Mouse (Mus musculus) embryonic facial prominence, embryonic 12.5 days (tissue): Measurements from ENCODE around the gene Cyb5d2. TPM values are rescaled to one million over a fixed set of nuclear protein-coding genes. Genes with fewer than 3 reads are reported as not detected.
"Not testable (repeated sequence)": the region's sequence is repeated elsewhere in the genome, so short reads cannot be mapped to it uniquely, and the experiment has no call there.

Source experiments
- ATAC-seq: fragments of 200-750 bp; cut with Nextera tagmentation; 2 replicates; pipeline ENCODE4 v1.8.0; 2017; ENCODE audit not compliant: insufficient number of reproducible peaks, insufficient read depth, low FRiP score, low TSS enrichment
- H3K27ac ChIP-seq: fragments of 300-500 bp; sonication (generic); 2 replicates; pipeline ENCODE4 v1.5.1; 2016; ENCODE audit warnings: mild to moderate bottlenecking
- H3K27me3 ChIP-seq: fragments of 300-500 bp; sonication (generic); 2 replicates; pipeline ENCODE4 v1.6.1; 2016; ENCODE audit warnings: mild to moderate bottlenecking, moderate library complexity
- H3K36me3 ChIP-seq: fragments of 300-500 bp; sonication (generic); 2 replicates; pipeline ENCODE4 v1.6.1; 2016; ENCODE audit warnings: mild to moderate bottlenecking
- H3K4me1 ChIP-seq: fragments of 300-500 bp; sonication (generic); 2 replicates; pipeline ENCODE4 v1.6.1; 2016
- H3K4me2 ChIP-seq: fragments of 300-500 bp; sonication (generic); replicated peaks from 2 replicates; pipeline ENCODE4 v1.6.1; 2016; ENCODE audit warnings: mild to moderate bottlenecking, moderate library complexity
- H3K4me3 ChIP-seq: fragments of 300-500 bp; sonication (generic); 2 replicates; pipeline ENCODE4 v1.5.1; 2016; ENCODE audit warnings: mild to moderate bottlenecking
- H3K9ac ChIP-seq: fragments of 300-500 bp; sonication (generic); 2 replicates; pipeline ENCODE4 v1.6.1; 2016; ENCODE audit warnings: mild to moderate bottlenecking, moderate library complexity
- H3K9me3 ChIP-seq: fragments of 300-500 bp; sonication (generic); 2 replicates; pipeline ENCODE4 v1.6.1; 2016; ENCODE audit warnings: mild to moderate bottlenecking, moderate library complexity
- WGBS: fragments of 180-500 bp; shearing (Covaris S2); methylation state at CpG from one replicate; pipeline ENCODE4 v1.1.7; 2016; 5-methylcytosine and 5-hydroxymethylcytosine counted together
- polyA plus RNA-seq: library from polyadenylated mRNA; unstranded; fragments of >200 nt; fragmentation: Nextera tagmentation; extraction: Ambion mirVana; gene quantifications from 2 replicates; pipeline ENCODE4 v1.2.1, GENCODE M21; 2016

Gene Cyb5d2
- polyA plus RNA-seq, 1 experiment from 2014 or later = 5.2 TPM

DNA sequence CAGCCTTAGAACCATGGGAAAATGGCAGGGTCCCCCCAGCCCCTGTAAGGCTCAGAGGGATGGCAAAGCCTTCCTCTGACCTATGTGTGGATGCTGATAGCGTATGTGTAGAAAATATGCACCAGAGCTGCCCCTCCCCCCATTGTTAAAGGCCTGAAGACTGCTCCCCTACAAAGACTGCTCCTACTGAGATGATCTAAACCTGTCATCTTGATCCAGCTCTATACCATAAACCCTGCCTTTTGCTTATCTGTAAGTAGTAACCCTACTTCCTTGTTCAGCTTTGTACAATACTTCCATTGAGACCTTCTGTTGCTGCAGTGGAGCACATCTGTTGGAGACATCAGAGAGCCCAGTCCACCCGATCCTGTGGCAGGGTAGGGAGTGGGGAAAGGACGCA lies 9.3 kb upstream of the Cyb5d2 start:
- WGBS = 84% methylated on average over 3 of the region's 3 CpGs
- Histone ChIP-seq H3K9me3 (no peaks in the 10 kb centered on the region), H3K27me3 (no peaks in the 10 kb centered on the region), H3K36me3 (no peaks in the 10 kb centered on the region), H3K27ac (no peak overlapping the region), H3K9ac (no peak overlapping the region), H3K4me2 (no peak overlapping the region), H3K4me1 (no peaks in the 10 kb centered on the region), H3K4me3 (no peak overlapping the region)
- no peak for ATAC-seq

- Histone ChIP-seq H3K27me3 (no peaks in the 10 kb centered on the region), H3K4me3 (no peak overlapping the region), H3K9ac (no peak overlapping the region), H3K36me3 (no peaks in the 10 kb centered on the region), H3K9me3 (no peaks in the 10 kb centered on the region), H3K4me1 (no peaks in the 10 kb centered on the region), H3K27ac (no peak overlapping the region), H3K4me2 (no peak overlapping the region)
- no peak for ATAC-seq
These were observed 8.6 kb upstream of the Cyb5d2 start for GRCm38 (mm10) chr11:72804586-72804985.

DNA sequence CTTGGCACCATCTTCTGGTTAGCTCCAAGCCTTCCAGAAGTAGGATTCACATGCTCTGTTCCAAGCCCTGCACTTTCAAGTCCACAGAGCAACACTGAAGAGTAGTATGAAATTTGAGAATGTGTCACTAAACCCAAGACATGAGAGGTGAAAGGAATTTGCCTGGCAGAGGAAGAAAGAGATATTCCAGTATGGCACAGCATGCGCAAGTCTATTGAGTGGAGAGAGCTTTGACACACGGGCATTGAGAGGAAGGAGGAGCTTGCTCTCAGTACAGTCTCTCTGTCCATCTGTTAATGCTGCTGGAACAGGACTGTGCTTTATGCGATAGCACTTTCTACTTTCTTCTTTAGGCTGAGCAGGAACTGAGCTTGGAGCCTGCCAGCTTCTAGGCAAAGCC lies 7.1 kb upstream of the Cyb5d2 start:
- no peaks in the 10 kb centered on the region for H3K9me3 ChIP-seq
- no peak overlapping the region for H3K9ac ChIP-seq
- H3K4me1 ChIP-seq = no peaks in the 10 kb centered on the region
- no peaks in the 10 kb centered on the region for H3K27me3 ChIP-seq
- H3K36me3 ChIP-seq = no peaks in the 10 kb centered on the region
- no peak overlapping the region for H3K4me2 ChIP-seq
- 79% methylated on average over 3 of the region's 3 CpGs for WGBS
- H3K27ac ChIP-seq = no peak overlapping the region
- ATAC-seq = no peak
- H3K4me3 ChIP-seq = no peak overlapping the region

- H3K9ac ChIP-seq = no peak overlapping the region
- H3K4me1 ChIP-seq = no peaks in the 10 kb centered on the region
- H3K4me3 ChIP-seq = no peak overlapping the region
- no peaks in the 10 kb centered on the region for H3K36me3 ChIP-seq
- no peaks in the 10 kb centered on the region for H3K27me3 ChIP-seq
- no peak overlapping the region for H3K27ac ChIP-seq
- no peaks in the 10 kb centered on the region for H3K9me3 ChIP-seq
- H3K4me2 ChIP-seq = no peak overlapping the region
- no peak for ATAC-seq
These were observed 5.2 kb upstream of the Cyb5d2 start for GRCm38 (mm10) chr11:72801182-72801581.

- H3K4me1 ChIP-seq = no peaks in the 10 kb centered on the region
These were observed 2.2 kb upstream of the Cyb5d2 start for GRCm38 (mm10) chr11:72798112-72798511.

DNA sequence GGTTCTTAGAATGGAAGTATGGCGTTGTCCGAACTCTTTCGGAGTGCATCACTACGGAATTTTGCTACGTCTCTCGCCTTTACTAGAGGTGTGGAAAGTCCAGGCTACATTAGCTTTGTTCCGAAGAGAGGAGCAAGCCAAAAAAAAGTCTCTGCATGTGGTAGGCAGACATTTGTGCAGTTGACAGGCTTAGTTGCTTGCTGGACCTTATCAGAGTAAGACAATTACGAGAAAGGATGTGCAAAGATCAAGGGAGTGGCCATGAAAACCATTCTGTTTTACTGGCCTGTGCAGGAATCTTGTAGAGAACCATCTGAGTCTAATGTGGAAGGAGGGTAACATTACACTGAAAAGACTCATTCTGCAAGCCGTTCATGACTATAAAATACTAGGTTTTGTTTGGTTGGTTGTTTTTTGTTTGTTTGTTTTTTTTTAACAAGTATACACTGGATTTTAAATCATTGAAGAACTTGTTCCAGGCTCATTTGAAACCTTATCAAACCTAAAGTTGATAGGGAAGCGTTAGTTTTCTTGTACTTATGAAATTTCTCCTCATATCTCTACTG lies 914 bp upstream of the Cyb5d2 start:
- Histone ChIP-seq H3K4me3 (peak overlapping the region; percentile 91), H3K27me3 (no peaks in the 10 kb centered on the region), H3K9ac (peak overlapping the region; percentile 88), H3K36me3 (no peaks in the 10 kb centered on the region), H3K9me3 (no peaks in the 10 kb centered on the region), H3K4me1 (no peaks in the 10 kb centered on the region), H3K4me2 (peak overlapping the region; percentile 89), H3K27ac (no peak overlapping the region)
- WGBS = 19% methylated on average over 10 of the region's 10 CpGs
- no peak for ATAC-seq

More at GRCm38 (mm10) chr11:72798112-72798511, 2.2 kb upstream of the Cyb5d2 start:
- H3K4me3 ChIP-seq = no peak overlapping the region
- no peaks in the 10 kb centered on the region for H3K27me3 ChIP-seq
- no peaks in the 10 kb centered on the region for H3K9me3 ChIP-seq
- no peak overlapping the region for H3K27ac ChIP-seq
- H3K36me3 ChIP-seq = no peaks in the 10 kb centered on the region
- ATAC-seq = no peak
- no peak overlapping the region for H3K4me2 ChIP-seq
- no peak overlapping the region for H3K9ac ChIP-seq

GRCm38 (mm10) chr11:72796296-72796687 lies 350 bp upstream of the Cyb5d2 start:
- H3K9me3 ChIP-seq = no peaks in the 10 kb centered on the region
- H3K4me1 ChIP-seq = no peaks in the 10 kb centered on the region
- ATAC-seq = peak; percentile 55
- no peaks in the 10 kb centered on the region for H3K36me3 ChIP-seq
- WGBS = under 1% methylated on average over 42 of the region's 42 CpGs
- no peaks in the 10 kb centered on the region for H3K27me3 ChIP-seq
- H3K27ac ChIP-seq = 0 out of 2 replicates have a peak overlapping the region, but pooled peaks have one; percentile 76
- peak overlapping the region; percentile 88 for H3K9ac ChIP-seq
- H3K4me3 ChIP-seq = peak overlapping the region; percentile 91
- H3K4me2 ChIP-seq = peak overlapping the region; percentile 89

DNA sequence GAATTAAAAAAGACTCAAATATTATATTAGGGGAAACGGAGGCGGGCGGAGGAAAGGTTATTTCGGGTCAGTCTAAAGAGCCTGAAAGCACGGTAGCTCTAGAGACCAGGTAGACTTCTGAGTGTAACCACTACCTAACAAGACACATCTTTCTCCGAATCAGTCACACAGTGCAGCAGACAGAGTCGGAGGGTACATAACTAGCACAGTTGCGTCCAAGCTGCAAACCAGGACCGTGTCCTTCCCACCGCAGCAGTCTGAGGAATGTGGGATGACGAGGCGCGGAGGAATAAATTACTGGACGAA lies 840 bp downstream of the Cyb5d2 start:
- Histone ChIP-seq H3K4me3 (peak overlapping the region; percentile 91), H3K4me2 (peak overlapping the region; percentile 89), H3K27me3 (no peaks in the 10 kb centered on the region), H3K9me3 (no peaks in the 10 kb centered on the region), H3K36me3 (no peaks in the 10 kb centered on the region), H3K9ac (peak overlapping the region; percentile 88), H3K4me1 (no peaks in the 10 kb centered on the region), H3K27ac (peak overlapping the region; percentile 76)
- WGBS = 18% methylated on average over 14 of the region's 14 CpGs
- ATAC-seq = no peak

DNA sequence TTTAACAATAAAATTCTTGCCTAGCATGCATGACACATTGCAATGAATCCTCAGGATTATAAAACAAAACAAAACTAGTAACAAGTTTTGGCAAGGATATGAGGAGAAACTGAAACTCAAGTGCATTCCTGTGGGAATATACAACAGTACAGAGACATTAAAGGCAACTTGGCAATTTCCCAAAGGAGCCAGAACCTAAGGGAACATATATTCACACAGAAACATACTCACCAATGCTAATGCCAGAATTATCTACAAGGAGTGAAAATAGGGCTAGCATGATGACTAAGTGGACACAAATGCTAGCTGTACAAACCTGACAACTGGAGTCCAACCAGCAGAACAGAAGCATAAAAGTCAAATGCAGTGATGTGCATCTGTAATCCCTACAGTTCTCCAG lies 3.9 kb downstream of the Cyb5d2 start:
- Histone ChIP-seq H3K4me3 (no peak overlapping the region), H3K9ac (no peak overlapping the region), H3K36me3 (no peaks in the 10 kb centered on the region), H3K4me1 (no peaks in the 10 kb centered on the region), H3K27ac (no peak overlapping the region), H3K9me3 (no peaks in the 10 kb centered on the region), H3K27me3 (no peaks in the 10 kb centered on the region), H3K4me2 (no peak overlapping the region)
- ATAC-seq = no peak

- no peak overlapping the region for H3K4me3 ChIP-seq
- no peaks in the 10 kb centered on the region for H3K4me1 ChIP-seq
- H3K27ac ChIP-seq = no peak overlapping the region
- no peak overlapping the region for H3K4me2 ChIP-seq
- H3K36me3 ChIP-seq = no peaks in the 10 kb centered on the region
- WGBS = 82% methylated on average over 3 of the region's 3 CpGs
- H3K9ac ChIP-seq = no peak overlapping the region
- no peak for ATAC-seq
- H3K9me3 ChIP-seq = no peaks in the 10 kb centered on the region
- no peaks in the 10 kb centered on the region for H3K27me3 ChIP-seq
These were observed 13.4 kb downstream of the Cyb5d2 start for GRCm38 (mm10) chr11:72782503-72782902.

DNA sequence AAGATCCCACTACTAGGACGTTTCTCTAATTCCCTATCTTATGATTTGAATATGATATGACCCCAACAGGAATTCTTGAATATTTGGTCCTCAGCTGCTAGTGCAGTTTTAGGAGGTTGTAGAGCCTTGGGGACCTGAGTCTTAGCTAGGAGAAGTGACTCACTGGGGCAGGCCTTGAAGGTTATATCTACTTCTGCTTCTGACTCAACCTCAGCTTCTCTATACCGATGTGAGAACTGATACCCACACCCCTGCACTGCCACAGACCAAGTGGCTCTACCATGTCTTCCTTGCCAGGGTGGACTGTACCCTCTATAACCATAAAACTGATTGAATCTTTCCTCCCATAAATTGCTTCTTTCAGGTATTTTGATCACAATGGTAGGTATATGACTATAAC lies 13.8 kb downstream of the Cyb5d2 start:
- no peak for ATAC-seq
- no peaks in the 10 kb centered on the region for H3K27me3 ChIP-seq
- H3K4me2 ChIP-seq = no peak overlapping the region

DNA sequence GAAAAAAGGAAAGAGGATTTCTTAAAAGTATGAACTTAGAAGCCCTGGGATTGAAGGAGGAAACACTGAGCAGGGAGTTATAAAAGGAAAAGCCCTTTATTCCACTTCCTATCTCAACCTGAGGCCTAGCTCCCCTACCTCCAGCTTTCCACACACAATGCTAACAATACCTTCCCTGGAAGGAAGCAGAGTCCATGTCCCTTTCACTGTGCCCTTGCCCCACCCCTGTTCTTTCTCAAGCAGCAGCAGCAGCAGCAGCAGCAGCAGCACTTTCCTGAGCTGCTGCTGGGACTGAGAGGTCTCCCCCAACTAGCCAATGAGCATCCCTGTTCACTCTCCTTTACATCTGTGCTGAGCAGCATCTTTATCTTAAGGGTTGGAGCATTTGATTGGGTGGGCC lies 17.0 kb downstream of the Cyb5d2 start:
- Histone ChIP-seq H3K27ac (no peak overlapping the region), H3K36me3 (no peaks in the 10 kb centered on the region; the same call in 1 of the 2 replicates), H3K9me3 (no peaks in the 10 kb centered on the region; the same call in 1 of the 2 replicates), H3K4me3 (no peak overlapping the region), H3K4me1 (no peaks in the 10 kb centered on the region), H3K4me2 (no peak overlapping the region), H3K9ac (no peak overlapping the region), H3K27me3 (no peaks in the 10 kb centered on the region)
- ATAC-seq = no peak

More for the DNA sequence above, 13.8 kb downstream of the Cyb5d2 start:
- Histone ChIP-seq H3K27ac (no peak overlapping the region), H3K4me3 (no peak overlapping the region), H3K9ac (no peak overlapping the region), H3K4me1 (no peaks in the 10 kb centered on the region), H3K36me3 (no peaks in the 10 kb centered on the region), H3K9me3 (no peaks in the 10 kb centered on the region)
- 71% methylated on average over 2 of the region's 2 CpGs for WGBS

GRCm38 (mm10) chr11:72772611-72773010 lies 23.3 kb downstream of the Cyb5d2 start:
- not testable (repeated sequence) for ATAC-seq, H3K4me2 ChIP-seq, H3K4me1 ChIP-seq, H3K9me3 ChIP-seq, H3K4me3 ChIP-seq, H3K27me3 ChIP-seq, H3K27ac ChIP-seq, H3K9ac ChIP-seq
- 23% methylated on average over 1 of the region's 1 CpGs for WGBS
- peaks cover 17% of the 10 kb centered on the region for H3K36me3 ChIP-seq
